ENCODE assay signal across 8 mouse cellular contexts in genomic region chr2:10372321-10372723, GRCm38 (mm10). TPM values are rescaled to one million over a fixed set of nuclear protein-coding genes. Genes with fewer than 3 reads are reported as not detected.
DNase-seq lines count a peak whose midpoint lies in the region; ATAC-seq and TF ChIP-seq lines count a peak whose summit lies in the region.

No protein-coding gene starts in this region.

- WGBS in forebrain, embryonic 10.5 days: under 1% methylated on average over 31 of the region's 31 CpGs
- 0% methylated on average over 30 of the region's 31 CpGs for WGBS in heart, embryonic 14.5 days
- 1% methylated on average over 31 of the region's 31 CpGs for WGBS in liver, postnatal 0 days (ENCODE audit: insufficient replicate concordance)
- WGBS in neural tube, embryonic 13.5 days: 0% methylated on average over 31 of the region's 31 CpGs

- H3K4me3 ChIP-seq in bone marrow macrophage, adult 2 months (ENCODE audit: insufficient read depth, low read length): peak overlapping the region; percentile 44
- peak overlapping the region; percentile 66 for H3K4me3 ChIP-seq in forebrain, embryonic 10.5 days
- peak overlapping the region; percentile 67 to 81 for H3K4me3 ChIP-seq in heart, embryonic 14.5 days (ENCODE audit: control insufficient read depth in 1 of 2, insufficient read depth in 1 of 2, low read depth in 1 of 2, low read length in 2 of 2)
- peak overlapping the region; percentile 58 for H3K4me3 ChIP-seq in liver, postnatal 0 days (ENCODE audit: low read depth, low read length)
- H3K4me3 ChIP-seq in neural tube, embryonic 13.5 days: peak overlapping the region; percentile 58

- ATAC-seq in heart, embryonic 14.5 days (ENCODE audit: insufficient number of reproducible peaks, insufficient read depth, low FRiP score, low read depth): peak; percentile 32; the same call in 1 of the 2 replicates
- ATAC-seq in liver, postnatal 0 days: peak; percentile 62
- peak; percentile 82 for ATAC-seq in neural tube, embryonic 13.5 days (ENCODE audit: low read depth)

- no peak for TF ChIP-seq CTCF in bone marrow macrophage, adult 2 months (IDR thresholded peaks at IDR 0.05; ENCODE audit: low read depth, low read length)
- peak; percentile 22; the same call in 1 of the 2 replicates for TF ChIP-seq CTCF in liver, postnatal 0 days (IDR thresholded peaks at IDR 0.05; ENCODE audit: low read depth)

- 0 out of 2 replicates have a peak, but pooled peaks cover 5% of the 10 kb centered on the region for H3K4me1 ChIP-seq in bone marrow macrophage, adult 2 months (ENCODE audit: control insufficient read depth, insufficient read depth, low read length)
- peaks cover 34% of the 10 kb centered on the region for H3K4me1 ChIP-seq in forebrain, embryonic 10.5 days
- peaks cover 9 to 11% of the 10 kb centered on the region in 2 experiments for H3K4me1 ChIP-seq in heart, embryonic 14.5 days (ENCODE audit: control insufficient read depth in 2 of 2, insufficient read depth in 2 of 2, low read length in 2 of 2)
- H3K4me1 ChIP-seq in liver, postnatal 0 days (ENCODE audit: insufficient read depth): peaks cover 26% of the 10 kb centered on the region
- peaks cover 31% of the 10 kb centered on the region for H3K4me1 ChIP-seq in neural tube, embryonic 13.5 days (replicated peaks)

- no peaks in the 10 kb centered on the region for H3K36me3 ChIP-seq in forebrain, embryonic 10.5 days (replicated peaks)
- no peaks in the 10 kb centered on the region for H3K36me3 ChIP-seq in heart, embryonic 14.5 days (ENCODE audit: control insufficient read depth, insufficient read depth, low read length)
- H3K36me3 ChIP-seq in liver, postnatal 0 days (replicated peaks; ENCODE audit: insufficient read depth, low read length): no peaks in the 10 kb centered on the region
- H3K36me3 ChIP-seq in neural tube, embryonic 13.5 days: no peaks in the 10 kb centered on the region

- DNase-seq in CD4-positive, CD25-positive, alpha-beta regulatory T cell, adult 2 months (ENCODE audit: low read depth, low spot score): peak; percentile 82
- DNase-seq in forebrain, embryonic 10.5 days (ENCODE audit: extremely low spot score, low spot score): peak; percentile 76
- DNase-seq in kidney, postnatal 10 days: peak; percentile 84
- peak; percentile 59 for DNase-seq in liver, postnatal 0 days
- DNase-seq in testis, postnatal 14 days (ENCODE audit: low spot score): peak; percentile 79

- TF ChIP-seq EP300 in liver, postnatal 0 days (IDR thresholded peaks at IDR 0.05; ENCODE audit: low read depth): no peak

- H3K4me2 ChIP-seq in heart, embryonic 14.5 days (ENCODE audit: low read length): peak overlapping the region; percentile 99
- H3K4me2 ChIP-seq in liver, postnatal 0 days (ENCODE audit: low read depth, low read length): peak overlapping the region; percentile 93
- H3K4me2 ChIP-seq in neural tube, embryonic 13.5 days: peak overlapping the region; percentile 75

- H3K9ac ChIP-seq in heart, embryonic 14.5 days (ENCODE audit: low read length): peak overlapping the region; percentile 69
- 0 out of 2 replicates have a peak overlapping the region, but pooled peaks have one; percentile 30 for H3K9ac ChIP-seq in liver, postnatal 0 days (replicated peaks)
- peak overlapping the region; percentile 74 for H3K9ac ChIP-seq in neural tube, embryonic 13.5 days

- H3K9me3 ChIP-seq in forebrain, embryonic 10.5 days: no peaks in the 10 kb centered on the region
- H3K9me3 ChIP-seq in heart, embryonic 14.5 days (ENCODE audit: control insufficient read depth, low read length): no peaks in the 10 kb centered on the region
- no peaks in the 10 kb centered on the region for H3K9me3 ChIP-seq in liver, postnatal 0 days (ENCODE audit: low read length)
- no peaks in the 10 kb centered on the region for H3K9me3 ChIP-seq in neural tube, embryonic 13.5 days

- H3K27ac ChIP-seq in bone marrow macrophage, adult 2 months (ENCODE audit: insufficient read depth, low read depth, low read length): no peak overlapping the region
- peak overlapping the region; percentile 73 for H3K27ac ChIP-seq in forebrain, embryonic 10.5 days
- H3K27ac ChIP-seq in heart, embryonic 14.5 days (replicated peaks in 1 of 2; ENCODE audit: control insufficient read depth in 1 of 2, insufficient read depth in 1 of 2, low read depth in 2 of 2, low read length in 2 of 2): no peak overlapping the region
- H3K27ac ChIP-seq in liver, postnatal 0 days (ENCODE audit: low read depth): no peak overlapping the region
- H3K27ac ChIP-seq in neural tube, embryonic 13.5 days (replicated peaks): no peak overlapping the region

- TF ChIP-seq POLR2A in bone marrow macrophage, adult 2 months (IDR thresholded peaks at IDR 0.05; ENCODE audit: borderline replicate concordance, low read depth, low read length): no peak

- peaks cover 94% of the 10 kb centered on the region for H3K27me3 ChIP-seq in forebrain, embryonic 10.5 days (ENCODE audit: poor library complexity, severe bottlenecking)
- H3K27me3 ChIP-seq in heart, embryonic 14.5 days (ENCODE audit: control insufficient read depth, insufficient read depth, low read length): peaks cover 63% of the 10 kb centered on the region
- peaks cover 70% of the 10 kb centered on the region for H3K27me3 ChIP-seq in liver, postnatal 0 days (ENCODE audit: insufficient read depth, low read length)
- peaks cover 81% of the 10 kb centered on the region for H3K27me3 ChIP-seq in neural tube, embryonic 13.5 days

RNA-seq across cellular contexts. Expression of gene Sfmbt2, which starts 2.0 kb away (rescaled TPM):
- 0.28 and 0.52 TPM in 2 replicates for polyA plus RNA-seq in bone marrow macrophage, adult 2 months (2012; ENCODE audit: insufficient read depth, insufficient read length, missing spikeins)
- polyA plus RNA-seq in forebrain, embryonic 10.5 days (2016; fragmentation: Nextera tagmentation; extraction: Ambion mirVana): 1.1 and 1.6 TPM in 2 replicates
- polyA plus RNA-seq in heart, embryonic 14.5 days (2014; fragmentation: Nextera tagmentation; extraction: Ambion mirVana): 1.6 and 1.7 TPM in 2 replicates
- polyA plus RNA-seq in liver, postnatal 0 days (2015; fragmentation: Nextera tagmentation; extraction: Ambion mirVana): 0.25 and 0.39 TPM in 2 replicates
- polyA plus RNA-seq in neural tube, embryonic 13.5 days (2015; fragmentation: Nextera tagmentation; extraction: Ambion mirVana): 3.1 and 3.3 TPM in 2 replicates

Comparison
In these comparisons a context has a peak if more than half of its experiments do, and no peak if none do; other contexts are left out.
1. ATAC-seq: peak in every context shown above with its lines; median percentile 82 in neural tube, embryonic 13.5 days; 62 in liver, postnatal 0 days; 32 in heart, embryonic 14.5 days.